Mouse (Mus musculus): Measurements from ENCODE around the gene Dnm3.
A peak's percentile ranks its signal among the peaks of the same experiment; 100 is the strongest.

DNA sequence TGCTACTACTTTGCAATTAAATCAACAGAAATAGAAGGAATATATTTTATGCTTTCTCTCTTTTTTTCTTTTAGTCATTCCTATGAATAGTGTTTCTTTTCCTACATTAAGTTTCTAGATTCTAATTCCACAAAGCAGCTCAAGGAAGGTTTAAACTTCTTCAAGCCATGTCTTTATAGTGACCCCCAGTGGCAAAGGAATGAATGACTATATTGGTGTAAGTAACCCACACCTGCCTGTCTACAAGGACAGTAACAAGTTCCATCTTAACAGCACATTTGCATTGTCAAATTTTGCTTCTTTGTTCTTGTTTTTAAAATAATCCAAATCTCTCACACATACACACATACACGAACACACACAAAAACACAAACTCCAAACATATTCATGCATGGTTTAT lies 141.2 kb downstream of the Dnm3 start:
- TF ChIP-seq POLR2A (IDR thresholded peaks at IDR 0.05; ENCODE audit: extremely low read depth, insufficient read depth, low read length), result no peak
- 0 out of 2 replicates have a peak, but pooled peaks have one; percentile 7 for TF ChIP-seq CTCF (IDR thresholded peaks at IDR 0.05; ENCODE audit: extremely low read depth, insufficient read depth, low read length)
